Mouse (Mus musculus): Measurements from ENCODE around the gene Wwox.

GRCm38 (mm10) chr8:114568531-114569166 is 129.2 kb downstream of the Wwox start:
- TF ChIP-seq POLR2A (IDR thresholded peaks at IDR 0.05; ENCODE audit: insufficient read depth, low read length) (no peak), CTCF (IDR thresholded peaks at IDR 0.05; ENCODE audit: low read depth, low read length) (no peak)

All from ES-Bruce4 (cell line).